Mouse (Mus musculus) kidney, postnatal 25 days (tissue): ENCODE measurements at regions not wholly inside any gene's neighbourhood (a gene's known extent, or its start where the extent isn't known, plus 50 kb on each side); places are given as distances from the start of the nearest gene placed in this dataset.

ENCODE experiments used
- DNase-seq, 2 experiments: peaks; one replicate each; pipeline ENCODE4 v3.0.0; 2021; ENCODE audit warnings: mixed read lengths in 2 of 2

DNA sequence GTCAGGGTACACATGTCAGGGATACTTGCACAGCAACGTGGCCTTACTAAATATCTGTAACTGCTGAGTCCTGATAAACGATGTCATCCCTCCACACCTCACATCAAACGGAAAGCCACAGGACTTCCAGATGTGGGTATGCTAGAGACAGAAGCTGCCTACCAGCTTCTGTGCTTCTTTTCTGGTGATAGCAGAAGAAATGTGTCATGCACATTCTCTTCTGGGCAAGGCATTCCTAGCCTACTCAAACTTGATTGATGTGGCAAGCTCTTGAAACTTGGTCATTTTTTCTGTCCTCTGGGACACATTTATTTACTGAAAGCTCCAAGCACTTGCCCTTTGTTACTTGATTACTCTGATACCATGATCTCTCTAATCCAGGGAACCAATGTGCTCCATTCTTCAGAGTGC is 282.8 kb upstream of the Gm9747 start:
- DNase-seq = no peak

DNA sequence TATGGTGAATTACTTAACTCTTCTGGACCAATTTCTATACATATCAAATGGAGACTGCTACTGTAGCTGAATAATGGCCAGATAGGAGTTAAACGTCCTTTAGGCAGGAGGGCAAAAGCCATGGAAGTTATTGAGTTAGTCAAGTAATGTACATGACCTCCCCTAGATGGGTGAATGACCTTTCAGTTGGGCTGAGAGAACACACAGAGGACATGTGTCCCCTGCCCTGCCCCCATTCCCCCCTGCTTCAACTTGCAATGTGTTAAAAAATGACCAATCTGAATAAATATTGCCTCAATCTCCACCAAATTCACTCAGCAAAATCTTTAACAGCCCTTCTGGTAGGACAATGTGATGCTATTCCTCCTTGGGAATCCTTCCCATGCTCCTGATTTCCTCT is 282.1 kb upstream of the Gm9747 start:
- DNase-seq = no peak

DNA sequence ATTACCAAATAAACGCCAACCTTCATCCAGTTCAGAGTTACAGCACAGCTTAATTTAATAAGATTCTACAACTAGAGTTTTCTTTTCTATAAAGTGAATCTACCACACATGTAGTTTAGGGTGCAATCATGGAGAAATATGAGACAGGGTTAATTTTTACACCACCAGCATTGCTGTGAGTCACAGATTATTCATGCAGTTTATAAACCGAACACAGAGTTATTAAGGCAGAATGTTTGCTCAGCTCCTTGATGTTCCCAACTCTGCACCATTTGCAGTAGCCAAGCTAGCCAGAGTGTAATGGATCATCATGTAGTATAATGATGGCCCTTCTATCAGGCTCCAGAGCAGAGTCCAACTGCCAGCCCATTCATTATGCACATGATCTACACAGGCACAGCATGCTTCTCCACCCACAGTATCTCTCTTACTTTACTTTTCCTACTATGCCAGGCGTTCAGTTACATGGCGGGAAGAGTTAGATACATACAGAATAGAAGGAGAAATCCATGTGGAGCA is 281.4 kb upstream of the Gm9747 start:
- no peak for DNase-seq

DNA sequence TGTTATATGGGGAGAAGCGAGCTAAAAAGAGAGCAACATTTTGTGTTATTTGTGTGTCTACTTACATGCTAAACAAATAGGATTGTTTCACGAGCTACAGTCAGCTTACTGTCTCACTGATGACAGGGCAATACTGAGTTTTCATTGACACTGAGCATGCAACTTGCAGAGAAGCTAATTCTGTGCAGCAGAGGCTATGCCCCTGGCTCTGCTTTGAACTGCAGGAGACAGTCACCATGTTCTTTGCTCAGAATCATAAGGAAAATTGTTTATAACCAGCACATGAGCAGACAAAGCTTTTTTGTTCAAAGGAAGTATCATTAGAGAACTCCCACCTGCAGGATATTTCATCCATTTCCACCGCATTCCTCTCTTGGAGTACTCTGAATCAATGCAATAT is 280.8 kb upstream of the Gm9747 start:
- no peak for DNase-seq

DNA sequence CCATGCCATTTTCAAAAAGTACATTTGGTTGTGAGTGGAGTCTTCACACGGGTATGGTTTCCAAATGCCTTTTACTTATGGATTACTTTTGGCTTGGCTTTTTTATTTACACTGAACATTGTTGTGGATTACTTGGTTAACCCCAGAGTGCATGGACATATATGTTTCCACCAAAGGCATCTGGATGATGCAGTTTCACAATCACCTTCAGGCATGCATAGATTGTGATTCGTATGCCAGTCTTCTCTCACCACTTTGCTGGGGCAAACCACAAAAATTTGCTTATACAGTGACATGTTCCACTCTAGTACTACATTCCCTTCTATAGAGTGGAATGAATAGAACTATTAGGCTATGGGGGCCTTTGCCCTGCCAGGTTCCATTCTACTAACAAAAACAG is 278.4 kb upstream of the Gm9747 start:
- DNase-seq = no peak

DNA sequence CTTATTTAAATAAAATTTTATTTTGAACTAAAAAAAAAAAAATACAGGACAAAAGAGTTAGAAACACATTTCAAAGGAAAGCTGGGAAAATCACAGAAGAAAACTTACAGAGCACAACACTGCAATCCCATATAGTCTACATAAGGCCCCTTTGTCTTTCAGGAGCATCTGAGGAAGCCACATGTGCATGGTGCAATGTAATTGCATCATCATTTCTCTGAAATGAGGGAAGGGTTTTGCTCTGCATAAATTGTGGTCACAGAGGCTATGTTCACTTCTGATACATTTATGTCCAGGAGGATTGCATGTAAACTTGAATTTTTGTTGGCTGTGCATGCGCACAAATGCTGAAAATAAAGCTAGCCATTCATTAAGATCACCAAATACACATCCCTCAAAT is 265.9 kb upstream of the Gm9747 start:
- no peak for DNase-seq

DNA sequence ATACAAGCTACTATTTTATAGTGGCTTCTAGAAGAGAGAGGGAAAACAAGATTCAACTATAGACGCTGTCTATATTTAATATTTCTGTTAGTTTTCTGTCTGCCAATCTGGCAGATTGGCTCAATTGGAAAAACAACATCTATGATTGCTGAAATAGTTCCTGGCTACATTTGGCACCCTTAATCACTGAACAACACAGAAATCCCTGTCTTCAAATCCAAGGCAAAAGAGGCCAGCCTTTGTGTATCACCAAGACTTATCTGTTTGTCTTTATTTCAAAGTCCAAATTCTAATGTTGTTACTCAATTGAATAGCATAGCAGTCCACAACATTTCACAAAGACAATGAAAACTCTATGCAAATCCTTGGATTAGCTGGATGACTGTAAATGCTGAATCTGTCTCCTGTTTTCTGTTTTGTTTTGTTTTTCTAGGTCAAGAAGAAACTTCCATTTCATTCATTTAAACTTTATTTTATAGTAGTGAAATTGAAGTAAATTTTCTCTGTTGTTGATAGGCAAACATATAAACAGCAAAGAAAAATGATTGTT is 265.1 kb upstream of the Gm9747 start:
- no peak for DNase-seq

DNA sequence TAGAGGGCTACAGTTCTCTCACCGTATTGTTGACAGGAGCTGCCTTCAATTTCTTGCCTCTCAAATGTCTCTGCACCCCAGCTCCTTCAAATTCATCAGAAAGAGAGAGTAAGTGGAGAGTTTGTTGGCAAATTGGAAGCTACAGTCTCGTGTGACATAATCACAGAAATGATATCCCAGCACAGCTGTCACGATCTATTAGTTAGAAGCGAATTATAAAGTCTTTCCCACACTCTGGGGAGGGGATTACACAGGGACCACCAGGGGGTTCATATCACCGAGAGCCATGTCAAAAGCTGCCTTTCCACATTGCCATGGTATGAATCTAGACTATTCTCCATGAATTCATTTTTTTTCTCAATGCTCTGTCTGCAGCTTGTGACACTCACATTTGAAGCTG is 260.3 kb upstream of the Gm9747 start:
- DNase-seq = no peak

DNA sequence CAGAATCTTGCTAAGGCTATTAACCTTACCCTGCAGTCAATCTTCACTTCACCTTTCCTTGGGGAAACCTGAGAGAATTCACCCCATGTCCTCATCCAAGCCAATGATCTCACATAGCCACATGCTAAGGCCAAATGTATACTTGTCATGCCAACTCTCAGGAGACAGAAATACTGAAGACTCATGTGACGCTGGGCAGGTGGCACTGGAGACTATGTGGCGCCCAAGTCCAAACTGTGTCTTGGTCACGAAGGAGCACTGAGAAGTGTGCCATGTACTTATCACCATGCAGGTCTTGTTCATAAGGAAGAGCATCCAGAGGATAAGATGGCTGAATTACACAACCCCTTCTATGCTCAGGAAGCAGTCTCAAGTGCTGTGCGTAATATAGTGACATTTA is 259.4 kb upstream of the Gm9747 start:
- DNase-seq = no peak

DNA sequence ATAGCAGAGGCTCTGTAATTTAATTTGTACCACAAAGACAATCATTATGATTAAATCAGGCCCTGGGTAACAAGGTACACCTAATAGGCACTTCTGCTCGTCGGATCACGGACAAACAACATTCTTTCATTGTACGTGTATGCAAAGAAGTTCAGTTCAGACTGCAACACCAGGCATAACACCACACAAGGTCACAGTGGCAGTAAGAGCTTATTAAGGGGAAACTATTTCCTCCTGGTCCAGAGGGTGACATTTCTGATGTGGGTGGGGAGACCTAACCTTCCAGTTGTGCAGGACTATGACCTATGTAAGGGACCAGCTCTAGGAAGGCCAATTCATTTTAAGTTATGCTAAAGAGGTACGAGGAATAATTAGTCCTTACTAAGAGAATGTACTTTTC is 225.0 kb upstream of the Gm9747 start:
- DNase-seq = peak; percentile 2 to 41

DNA sequence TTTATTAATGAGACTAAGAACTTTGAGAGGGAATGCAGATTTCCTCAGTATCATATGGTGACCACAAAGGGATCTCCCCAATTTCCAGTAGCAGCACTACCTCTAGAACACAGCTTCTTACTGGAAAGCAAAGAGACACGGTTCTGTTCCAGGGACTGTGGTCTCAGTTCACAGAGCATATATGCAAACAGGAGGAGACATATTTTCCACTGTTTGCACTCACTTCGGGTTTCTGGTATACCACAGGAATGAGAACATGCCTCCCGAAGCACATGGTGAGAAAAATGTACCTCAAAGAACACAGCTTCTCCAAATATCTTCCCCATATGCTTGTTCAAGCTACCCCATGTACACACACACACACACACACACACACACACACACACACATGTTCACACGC is 224.1 kb upstream of the Gm9747 start:
- DNase-seq = no peak

DNA sequence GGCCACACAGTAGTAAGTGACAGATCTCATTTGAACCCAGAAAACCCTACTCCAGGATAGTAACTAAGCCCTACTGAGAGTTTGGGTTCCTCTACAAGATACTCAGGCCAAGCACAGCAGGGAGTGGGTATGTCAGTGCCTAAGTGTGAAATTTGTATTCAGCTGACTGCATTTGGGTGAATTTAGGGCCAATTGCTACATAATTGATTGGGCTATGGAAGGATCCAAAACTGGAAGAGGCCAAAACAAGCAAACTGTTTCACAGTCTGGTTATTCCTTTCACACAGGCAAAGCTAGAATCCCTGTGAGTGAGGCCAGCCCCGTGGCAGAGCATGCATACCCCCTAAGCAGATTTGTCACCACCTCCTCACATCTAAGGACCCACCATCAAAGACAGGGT is 221.9 kb upstream of the Gm9747 start:
- no peak for DNase-seq

DNA sequence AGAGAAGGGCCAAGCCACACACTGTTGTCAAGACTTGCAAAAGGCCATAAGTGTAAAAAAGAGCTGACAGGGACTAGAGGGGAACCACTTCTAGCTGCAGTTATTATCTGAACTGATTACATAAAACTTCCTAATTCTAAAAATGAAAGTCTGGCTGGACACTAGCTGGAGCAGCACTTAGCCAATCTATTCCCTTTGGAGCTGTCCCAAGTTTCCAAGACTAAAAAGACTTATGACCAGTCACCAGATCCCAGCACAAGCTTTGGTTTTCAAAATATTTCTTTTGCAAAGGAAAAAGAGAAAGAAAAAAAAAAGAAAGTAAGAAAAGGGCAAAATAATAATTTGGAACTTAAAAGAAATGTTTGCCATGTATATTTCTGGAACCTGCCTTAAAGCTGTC is 217.6 kb upstream of the Gm9747 start:
- no peak for DNase-seq

DNA sequence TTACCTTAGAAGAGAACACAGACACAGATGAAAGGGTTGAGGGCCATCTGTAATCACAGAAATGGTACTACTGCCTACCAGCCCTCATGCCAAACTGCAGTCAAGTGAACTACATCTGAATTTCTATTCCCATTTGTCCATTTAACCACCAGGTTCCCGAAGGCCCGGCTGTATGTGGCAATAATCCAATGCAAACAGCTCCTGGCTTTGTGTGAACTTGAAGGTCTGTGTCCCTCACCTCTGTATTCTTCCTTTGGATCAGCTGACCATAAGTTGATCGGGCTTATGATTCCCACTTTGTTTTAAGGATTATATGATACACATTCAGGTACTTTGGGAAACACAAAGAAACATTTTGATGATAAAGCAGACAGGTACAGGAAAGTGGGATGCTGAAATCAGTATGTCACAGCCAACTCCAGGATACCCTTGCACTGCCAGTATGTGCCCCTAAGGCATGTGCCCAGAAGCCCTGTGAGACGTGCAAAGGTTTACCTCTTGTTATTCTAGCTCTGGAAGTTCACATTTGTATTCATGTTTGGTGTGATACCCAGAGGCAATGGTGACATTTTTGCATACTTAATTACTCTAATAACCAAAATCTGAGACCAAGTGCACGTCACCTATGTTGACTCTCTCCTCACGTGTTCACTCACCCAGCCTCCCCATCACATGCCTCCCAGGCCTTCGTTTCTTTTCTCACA is 214.1 kb upstream of the Gm9747 start:
- DNase-seq = peak; percentile 36 to 57

DNA sequence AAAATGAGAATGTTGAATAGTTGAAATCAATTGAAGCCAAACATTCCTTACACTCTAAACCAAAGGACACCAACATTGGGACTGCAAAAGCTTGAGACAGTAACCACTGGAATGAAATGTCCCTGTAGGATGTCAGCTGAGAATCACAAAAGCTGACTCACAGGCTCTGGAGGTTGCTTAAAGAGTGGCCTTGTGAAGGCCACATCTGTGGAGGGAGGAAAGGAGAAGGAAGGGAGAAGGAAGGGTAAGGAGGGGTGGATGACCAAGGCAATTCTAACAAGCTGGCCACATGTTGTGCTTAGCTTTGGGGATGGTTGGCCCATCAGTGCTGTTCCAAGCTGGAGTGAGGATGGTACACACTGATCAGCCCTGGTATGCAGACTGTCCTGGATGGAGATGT is 205.2 kb upstream of the Gm9747 start:
- DNase-seq = no peak

DNA sequence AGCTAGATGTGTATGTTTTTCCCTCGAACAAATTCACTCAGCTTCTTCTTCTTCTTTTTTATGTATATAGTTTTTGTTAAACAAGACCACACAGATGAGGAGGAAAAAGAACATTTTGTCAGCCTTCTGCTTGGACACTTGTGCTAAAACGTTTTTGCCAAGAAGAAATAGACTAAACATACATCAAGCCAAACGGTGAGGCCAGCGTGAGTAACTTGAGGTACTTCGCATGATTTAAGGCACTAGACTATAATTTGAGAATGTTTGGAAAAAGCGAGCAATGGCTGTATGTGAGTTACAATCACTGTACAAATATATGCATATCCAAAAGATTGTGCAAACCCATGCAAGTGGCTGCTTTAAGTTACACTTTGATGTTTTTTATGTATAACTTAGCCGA is 201.8 kb upstream of the Gm9747 start:
- DNase-seq = no peak

DNA sequence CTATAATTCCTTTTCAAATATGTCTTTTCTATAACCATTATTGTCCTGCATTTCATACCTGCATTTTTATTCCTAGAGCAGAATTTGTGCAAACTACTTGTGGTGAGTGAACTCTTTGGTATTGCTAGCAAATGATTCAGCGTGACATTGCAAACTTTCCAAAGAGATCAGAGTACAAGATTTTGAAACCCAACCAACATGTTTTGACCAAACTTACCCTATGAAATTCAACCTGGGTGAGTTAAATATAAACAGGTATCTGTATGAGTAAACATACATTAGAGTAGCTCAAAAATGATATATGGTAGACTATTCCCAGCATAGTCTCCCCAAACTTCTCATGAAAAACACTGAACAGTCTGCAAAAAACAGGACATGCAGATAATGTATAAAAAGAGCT is 200.5 kb upstream of the Gm9747 start:
- no peak for DNase-seq

DNA sequence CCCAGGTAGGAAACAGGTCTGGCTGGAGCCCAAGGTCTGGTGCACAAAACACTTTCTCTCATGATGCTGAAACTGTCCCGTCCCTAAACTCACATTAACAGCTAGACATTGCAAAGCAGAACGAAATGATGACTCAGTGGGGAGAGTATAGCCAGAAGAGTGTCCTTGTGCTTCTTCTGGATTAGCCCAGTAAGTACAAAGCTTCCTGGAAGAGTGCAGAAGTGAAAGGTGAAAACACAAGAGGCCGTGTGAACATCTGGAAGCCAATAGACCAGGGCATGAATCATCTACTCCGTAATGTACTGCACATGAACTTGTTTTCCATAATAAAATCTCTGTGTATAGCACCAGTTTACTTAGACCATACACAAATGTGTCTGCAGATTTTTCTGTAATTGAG is 194.7 kb upstream of the Gm9747 start:
- no peak for DNase-seq

DNA sequence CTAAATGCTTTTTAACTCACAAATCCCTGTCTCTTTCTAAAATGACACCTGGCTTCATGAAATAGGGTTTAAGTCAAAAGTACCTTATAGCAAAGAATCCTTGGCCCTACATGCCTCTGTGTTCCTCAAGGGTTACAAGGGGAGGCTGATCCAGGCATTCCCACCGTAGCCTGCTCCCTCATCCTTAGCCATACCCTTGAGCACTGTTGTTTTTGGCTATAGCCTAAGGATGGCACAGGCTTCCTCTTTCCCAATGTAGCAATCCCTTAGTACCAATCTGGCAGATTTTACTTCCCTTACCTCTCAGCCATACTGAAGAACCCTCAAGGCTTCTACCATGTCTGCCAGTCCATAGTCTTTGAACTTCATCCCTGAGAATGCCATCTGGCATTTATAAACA is 194.2 kb upstream of the Gm9747 start:
- no peak for DNase-seq

DNA sequence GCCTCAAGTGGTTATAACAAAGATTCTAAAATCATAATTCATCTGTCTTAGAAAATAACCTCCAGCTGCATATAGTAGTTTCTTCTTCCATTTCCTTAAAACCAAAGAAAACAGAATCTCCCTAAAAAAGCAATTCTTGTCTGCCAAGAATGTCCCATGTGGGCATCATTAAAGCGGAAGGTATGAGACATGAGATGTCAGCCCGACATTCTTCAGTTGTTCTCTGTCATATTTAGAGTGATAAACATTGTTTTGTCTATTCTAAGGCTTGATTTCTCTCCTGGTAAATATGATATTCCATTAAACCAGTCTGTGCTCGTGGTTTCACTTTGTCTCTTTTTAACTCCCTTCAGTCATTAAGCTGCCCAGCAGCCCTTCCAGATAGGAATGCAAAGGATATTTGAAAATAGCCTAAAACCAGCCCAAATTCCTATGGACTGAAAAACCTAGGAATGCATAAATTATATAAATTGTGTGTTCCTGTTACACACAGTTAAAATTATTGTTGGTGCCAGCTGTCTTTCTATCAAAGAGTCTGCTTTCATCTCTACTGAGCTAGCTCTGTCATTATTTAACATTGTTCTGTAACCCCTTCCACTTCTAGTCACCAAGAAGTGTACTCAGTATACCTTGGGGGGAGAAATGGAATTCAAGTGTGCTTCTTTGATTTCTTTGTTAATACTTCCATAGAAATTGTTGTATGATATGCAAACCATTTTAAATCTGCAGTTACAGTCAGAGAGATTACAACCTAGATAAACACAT is 191.4 kb upstream of the Gm9747 start:
- no peak for DNase-seq

DNA sequence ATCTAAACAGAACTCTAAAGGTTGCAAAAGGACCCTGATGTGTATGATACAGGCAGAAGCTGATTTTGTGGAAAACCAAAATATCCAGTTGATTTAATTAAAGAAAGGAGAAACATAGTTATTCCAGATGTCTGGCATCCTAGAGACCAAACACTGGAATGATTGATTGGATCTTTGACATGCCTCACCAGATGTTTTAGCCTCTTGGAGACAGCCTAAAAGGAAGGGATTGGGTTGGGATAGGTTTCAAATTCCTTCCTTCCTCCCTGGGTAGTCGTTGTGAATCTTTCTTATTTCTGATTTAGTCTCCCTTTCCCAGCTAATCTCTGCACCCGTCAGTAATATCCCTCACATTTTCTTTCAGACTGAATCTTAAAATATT is 190.9 kb upstream of the Gm9747 start:
- DNase-seq = no peak

DNA sequence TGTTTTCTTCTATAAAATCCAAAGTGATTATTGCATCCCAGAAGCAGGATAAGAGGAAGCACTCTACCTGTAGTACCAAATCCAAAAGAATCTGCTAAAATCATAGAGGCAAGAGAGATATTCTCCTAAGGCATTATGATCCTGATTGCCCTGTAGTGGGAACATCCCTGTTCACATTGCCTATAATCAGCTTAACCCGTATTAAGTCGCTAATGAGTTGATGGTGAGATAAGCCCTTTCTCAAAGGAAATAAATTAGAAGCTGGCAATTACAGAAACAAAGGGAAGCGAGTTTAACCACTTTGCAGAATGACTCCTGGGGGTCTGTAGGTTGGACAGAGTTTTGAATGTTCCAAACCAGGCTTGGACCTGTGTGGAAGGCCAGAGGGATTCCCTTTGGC is 190.4 kb upstream of the Gm9747 start:
- DNase-seq = no peak

DNA sequence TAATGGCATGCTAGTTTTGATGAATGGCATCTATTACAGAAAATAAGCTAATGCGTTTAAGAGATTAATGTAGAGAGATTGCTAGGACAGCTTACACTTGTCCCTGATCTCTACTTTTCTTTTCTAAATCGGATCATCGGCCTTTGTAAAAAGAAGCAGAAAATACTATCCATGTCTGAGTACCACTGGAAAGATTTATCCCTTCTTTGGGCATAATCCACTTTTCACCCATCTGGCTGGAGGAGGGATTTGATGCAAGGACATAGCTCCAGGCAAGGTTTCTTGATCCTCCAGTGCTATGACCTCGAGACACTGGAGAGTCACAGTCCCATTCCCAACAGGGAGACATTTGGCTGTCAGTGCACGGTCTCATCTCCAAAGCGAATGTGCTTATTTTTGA is 166.6 kb upstream of the Gm9747 start:
- no peak for DNase-seq

DNA sequence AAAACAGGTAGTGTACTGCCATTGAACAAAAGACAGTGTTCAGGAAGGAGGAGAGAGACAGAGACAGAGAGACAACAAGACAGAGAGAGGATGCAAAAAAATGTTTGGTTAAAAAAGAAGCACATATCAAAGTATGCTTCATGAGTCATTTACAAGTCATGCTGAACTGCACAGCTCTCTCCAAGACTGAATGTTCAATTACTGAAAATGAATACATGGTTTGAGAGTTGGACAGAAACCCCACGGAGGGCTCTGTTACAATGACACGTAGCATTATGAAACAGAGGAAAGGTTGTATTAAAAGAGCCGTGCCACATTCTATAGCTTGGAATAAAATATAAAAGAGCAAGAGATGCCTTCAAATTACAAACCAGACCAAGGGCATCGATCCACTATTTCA is 164.3 kb upstream of the Gm9747 start:
- no peak for DNase-seq
